Mouse (Mus musculus) hindbrain, embryonic 13.5 days (tissue): Measurements from ENCODE around the gene Gm20388. TPM values are rescaled to one million over a fixed set of nuclear protein-coding genes. Genes with fewer than 3 reads are reported as not detected.

ENCODE experiments used
- ATAC-seq: fragments of 200-750 bp; cut with Nextera tagmentation; 2 replicates; pipeline ENCODE4 v1.8.0; 2017; ENCODE audit warnings: moderate TSS enrichment; ENCODE audit not compliant: low FRiP score
- H3K27ac ChIP-seq: fragments of 300-500 bp; sonication (generic); 2 replicates; pipeline ENCODE4 v1.5.1; 2015; ENCODE audit warnings: inconsistent platforms, mild to moderate bottlenecking, moderate library complexity
- H3K27me3 ChIP-seq: fragments of 300-500 bp; sonication (generic); 2 replicates; pipeline ENCODE4 v1.6.1; 2015; ENCODE audit warnings: mild to moderate bottlenecking, inconsistent platforms
- H3K36me3 ChIP-seq: fragments of 300-500 bp; sonication (generic); 2 replicates; pipeline ENCODE4 v1.6.1; 2015; ENCODE audit warnings: mild to moderate bottlenecking, inconsistent platforms
- H3K4me1 ChIP-seq: fragments of 300-500 bp; sonication (generic); replicated peaks from 2 replicates; pipeline ENCODE4 v1.6.1; 2015; ENCODE audit warnings: inconsistent platforms
- H3K4me2 ChIP-seq: fragments of 300-500 bp; sonication (generic); 2 replicates; pipeline ENCODE4 v1.6.1; 2015; ENCODE audit warnings: inconsistent platforms, mild to moderate bottlenecking, moderate library complexity
- H3K4me3 ChIP-seq: fragments of 300-500 bp; sonication (generic); 2 replicates; pipeline ENCODE4 v1.5.1; 2015; ENCODE audit warnings: mild to moderate bottlenecking, inconsistent platforms
- H3K9ac ChIP-seq: fragments of 300-500 bp; sonication (generic); 2 replicates; pipeline ENCODE4 v1.6.1; 2015; ENCODE audit warnings: mild to moderate bottlenecking, inconsistent platforms
- H3K9me3 ChIP-seq: fragments of 300-500 bp; sonication (generic); 2 replicates; pipeline ENCODE4 v1.6.1; 2016; ENCODE audit warnings: inconsistent platforms
- WGBS: fragments of 180-500 bp; shearing (Covaris S2); methylation state at CpG from one replicate; pipeline ENCODE4 v1.1.7; 2015; 5-methylcytosine and 5-hydroxymethylcytosine counted together
- polyA plus RNA-seq: library from polyadenylated mRNA; unstranded; fragments of >200 nt; fragmentation: Nextera tagmentation; extraction: Ambion mirVana; gene quantifications from 2 replicates; pipeline ENCODE4 v1.2.1, GENCODE M21; 2015

The Gm20388 gene
- polyA plus RNA-seq, 1 experiment from 2014 or later = 1.9 TPM

DNA sequence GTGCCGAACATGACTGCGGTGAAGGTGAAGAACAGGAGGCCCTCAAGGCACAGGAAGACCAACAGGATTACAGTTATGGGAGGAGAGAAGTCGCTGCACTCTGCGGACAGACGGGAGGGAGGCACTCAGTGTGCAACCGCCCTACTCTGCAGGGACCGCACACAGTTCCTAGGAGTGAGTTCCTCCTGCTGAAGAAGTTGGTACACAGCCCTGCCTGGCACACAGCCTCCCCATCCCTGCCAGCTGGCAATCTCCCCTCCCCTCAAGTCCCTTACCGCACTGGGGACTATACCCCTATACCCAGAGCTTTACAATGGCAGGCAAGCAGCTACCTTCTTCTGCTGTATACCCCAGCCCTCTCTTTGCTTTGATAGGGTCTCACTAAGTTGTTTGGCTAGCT, 172.6 kb downstream of the Gm20388 start:
- ATAC-seq = no peak
- no peaks in the 10 kb centered on the region for H3K4me1 ChIP-seq
- H3K9ac ChIP-seq = no peak overlapping the region
- peaks cover 81% of the 10 kb centered on the region for H3K36me3 ChIP-seq
- H3K27me3 ChIP-seq = no peaks in the 10 kb centered on the region
- no peak overlapping the region for H3K4me3 ChIP-seq
- no peaks in the 10 kb centered on the region for H3K9me3 ChIP-seq
- 95% methylated on average over 8 of the region's 8 CpGs for WGBS
- no peak overlapping the region for H3K27ac ChIP-seq
- no peak overlapping the region for H3K4me2 ChIP-seq

DNA sequence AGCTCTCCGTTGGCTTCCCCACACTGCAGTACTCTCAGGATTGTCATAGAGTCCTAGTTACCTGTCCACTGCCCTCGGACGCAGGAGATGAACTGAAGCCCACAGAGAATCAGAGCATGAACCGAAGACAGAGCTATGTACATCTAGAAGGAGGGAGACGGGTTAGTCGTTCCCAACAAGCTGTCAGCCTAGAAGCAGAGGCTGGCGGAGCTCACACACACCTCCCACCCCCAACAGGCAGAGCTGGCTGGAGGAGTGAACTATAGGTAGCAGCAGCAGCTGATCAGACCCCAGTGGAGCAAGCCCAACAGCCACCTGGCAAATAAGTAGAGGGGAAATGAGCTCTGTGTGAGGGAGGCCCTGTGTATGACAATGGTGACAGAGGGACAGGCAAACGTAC, 174.1 kb downstream of the Gm20388 start:
- no peak for ATAC-seq
- no peaks in the 10 kb centered on the region for H3K9me3 ChIP-seq
- H3K27ac ChIP-seq = no peak overlapping the region
- WGBS = 93% methylated on average over 8 of the region's 8 CpGs
- no peaks in the 10 kb centered on the region for H3K27me3 ChIP-seq
- no peak overlapping the region for H3K9ac ChIP-seq
- no peak overlapping the region for H3K4me3 ChIP-seq
- H3K4me1 ChIP-seq = no peaks in the 10 kb centered on the region
- peaks cover 88% of the 10 kb centered on the region for H3K36me3 ChIP-seq
- H3K4me2 ChIP-seq = no peak overlapping the region

DNA sequence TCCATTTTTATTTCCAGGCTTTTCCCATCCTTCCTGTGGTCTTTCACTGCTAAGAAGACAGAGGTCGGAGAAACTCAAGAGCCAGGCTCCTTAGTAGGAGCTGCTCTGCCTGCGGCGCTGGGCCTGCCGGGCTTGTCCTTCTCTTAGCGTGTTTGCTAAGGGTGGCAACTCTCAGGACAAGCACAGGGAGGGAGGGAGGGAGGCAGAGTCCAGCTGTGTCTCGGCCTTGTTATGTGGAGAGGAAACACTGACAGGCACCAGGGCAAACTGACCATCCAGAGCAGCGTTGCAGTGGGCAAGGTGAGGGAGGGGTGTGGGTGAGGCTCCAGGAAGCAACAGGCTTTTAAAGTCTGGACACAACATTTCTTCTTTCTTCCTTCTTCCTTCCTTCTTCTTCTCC, 178.9 kb downstream of the Gm20388 start:
- WGBS = 88% methylated on average over 7 of the region's 7 CpGs
- Histone ChIP-seq H3K27ac (no peak overlapping the region), H3K36me3 (peaks cover 86% of the 10 kb centered on the region), H3K9me3 (no peaks in the 10 kb centered on the region), H3K4me3 (no peak overlapping the region), H3K9ac (no peak overlapping the region), H3K4me1 (0 out of 2 replicates have a peak, but pooled peaks cover 4% of the 10 kb centered on the region), H3K27me3 (no peaks in the 10 kb centered on the region), H3K4me2 (no peak overlapping the region)
- ATAC-seq = no peak

DNA sequence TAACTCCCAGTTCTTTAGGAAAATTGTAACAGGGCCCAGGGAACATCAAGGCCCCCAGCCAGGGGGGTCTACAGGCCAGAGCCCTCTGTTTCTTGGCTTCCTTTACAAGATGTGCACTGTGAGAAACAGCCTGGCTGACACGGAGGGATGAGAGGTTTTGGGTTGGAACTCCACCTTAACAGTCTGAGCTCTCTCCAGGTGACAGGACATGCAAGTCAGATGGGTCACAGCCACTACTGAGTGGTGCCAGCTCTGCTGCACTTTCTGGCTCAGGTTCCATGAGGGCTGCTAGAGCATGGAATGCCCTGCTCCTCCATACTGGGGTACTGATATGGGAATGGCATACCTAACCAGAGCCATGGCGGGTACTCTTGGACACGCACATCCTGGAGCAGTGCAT, 180.4 kb downstream of the Gm20388 start:
- Histone ChIP-seq H3K36me3 (peaks cover 74% of the 10 kb centered on the region), H3K27me3 (no peaks in the 10 kb centered on the region), H3K27ac (no peak overlapping the region), H3K9me3 (no peaks in the 10 kb centered on the region), H3K9ac (no peak overlapping the region), H3K4me2 (no peak overlapping the region), H3K4me1 (0 out of 2 replicates have a peak, but pooled peaks cover 5% of the 10 kb centered on the region), H3K4me3 (no peak overlapping the region)
- 93% methylated on average over 3 of the region's 3 CpGs for WGBS
- ATAC-seq = no peak

GRCm38 (mm10) chr8:120093103-120093502, 182.5 kb downstream of the Gm20388 start:
- Histone ChIP-seq H3K4me2 (no peak overlapping the region), H3K4me3 (no peak overlapping the region), H3K4me1 (0 out of 2 replicates have a peak, but pooled peaks cover 5% of the 10 kb centered on the region), H3K27me3 (no peaks in the 10 kb centered on the region), H3K9ac (no peak overlapping the region), H3K27ac (no peak overlapping the region), H3K9me3 (no peaks in the 10 kb centered on the region), H3K36me3 (peaks cover 54% of the 10 kb centered on the region)
- WGBS = 89% methylated on average over 3 of the region's 3 CpGs
- no peak for ATAC-seq

- Histone ChIP-seq H3K9ac (peak overlapping the region; percentile 13; the same call in 1 of the 2 replicates), H3K36me3 (peaks cover 44% of the 10 kb centered on the region), H3K4me1 (peaks cover 18% of the 10 kb centered on the region), H3K27me3 (no peaks in the 10 kb centered on the region), H3K4me2 (no peak overlapping the region), H3K9me3 (no peaks in the 10 kb centered on the region), H3K27ac (no peak overlapping the region), H3K4me3 (no peak overlapping the region)
- WGBS = 92% methylated on average over 10 of the region's 10 CpGs
- ATAC-seq = no peak
Observed at GRCm38 (mm10) chr8:120094801-120095200, 184.2 kb downstream of the Gm20388 start.

- peaks cover 29% of the 10 kb centered on the region for H3K36me3 ChIP-seq
- no peak overlapping the region for H3K9ac ChIP-seq
- ATAC-seq = no peak
- WGBS = 77% methylated on average over 2 of the region's 2 CpGs
- H3K4me3 ChIP-seq = no peak overlapping the region
- H3K27ac ChIP-seq = no peak overlapping the region
- no peaks in the 10 kb centered on the region for H3K27me3 ChIP-seq
- H3K9me3 ChIP-seq = no peaks in the 10 kb centered on the region
- H3K4me2 ChIP-seq = no peak overlapping the region
- peaks cover 27% of the 10 kb centered on the region for H3K4me1 ChIP-seq
Observed at GRCm38 (mm10) chr8:120096486-120096885, 185.8 kb downstream of the Gm20388 start.

DNA sequence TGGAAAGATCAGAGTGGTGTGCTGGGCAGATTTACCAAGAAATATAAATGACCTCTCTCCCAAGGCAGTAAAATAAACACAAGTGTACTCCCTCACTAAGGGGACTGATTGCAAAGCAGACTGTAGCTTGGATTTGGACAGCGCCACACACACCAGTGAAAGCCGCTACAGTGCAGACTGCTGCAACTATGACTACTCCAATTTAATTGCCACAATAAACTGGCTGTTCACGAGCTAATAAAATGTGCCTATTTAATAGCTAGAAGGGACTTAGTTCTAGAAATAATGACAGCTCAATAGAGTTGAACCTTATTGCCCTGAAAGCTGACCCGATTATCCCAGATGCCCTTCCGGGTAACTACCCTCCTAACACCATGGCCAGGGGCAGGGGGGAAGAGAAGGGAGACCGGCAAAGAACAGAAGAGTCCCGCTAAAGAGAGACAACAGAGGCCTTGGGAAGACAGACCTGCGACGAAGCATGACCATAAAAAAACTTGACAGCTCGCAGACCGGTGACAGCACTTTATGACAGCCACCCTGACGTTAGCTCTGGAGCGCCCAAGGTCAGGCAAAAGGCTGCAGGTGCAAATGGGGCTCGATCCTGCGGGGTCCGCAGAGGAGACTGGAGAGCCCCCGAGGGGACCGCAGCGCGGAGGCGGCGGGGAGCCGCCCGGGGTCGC, 189.9 kb downstream of the Gm20388 start:
- ATAC-seq = 0 out of 2 replicates have a peak, but pooled peaks have one; percentile 21

DNA sequence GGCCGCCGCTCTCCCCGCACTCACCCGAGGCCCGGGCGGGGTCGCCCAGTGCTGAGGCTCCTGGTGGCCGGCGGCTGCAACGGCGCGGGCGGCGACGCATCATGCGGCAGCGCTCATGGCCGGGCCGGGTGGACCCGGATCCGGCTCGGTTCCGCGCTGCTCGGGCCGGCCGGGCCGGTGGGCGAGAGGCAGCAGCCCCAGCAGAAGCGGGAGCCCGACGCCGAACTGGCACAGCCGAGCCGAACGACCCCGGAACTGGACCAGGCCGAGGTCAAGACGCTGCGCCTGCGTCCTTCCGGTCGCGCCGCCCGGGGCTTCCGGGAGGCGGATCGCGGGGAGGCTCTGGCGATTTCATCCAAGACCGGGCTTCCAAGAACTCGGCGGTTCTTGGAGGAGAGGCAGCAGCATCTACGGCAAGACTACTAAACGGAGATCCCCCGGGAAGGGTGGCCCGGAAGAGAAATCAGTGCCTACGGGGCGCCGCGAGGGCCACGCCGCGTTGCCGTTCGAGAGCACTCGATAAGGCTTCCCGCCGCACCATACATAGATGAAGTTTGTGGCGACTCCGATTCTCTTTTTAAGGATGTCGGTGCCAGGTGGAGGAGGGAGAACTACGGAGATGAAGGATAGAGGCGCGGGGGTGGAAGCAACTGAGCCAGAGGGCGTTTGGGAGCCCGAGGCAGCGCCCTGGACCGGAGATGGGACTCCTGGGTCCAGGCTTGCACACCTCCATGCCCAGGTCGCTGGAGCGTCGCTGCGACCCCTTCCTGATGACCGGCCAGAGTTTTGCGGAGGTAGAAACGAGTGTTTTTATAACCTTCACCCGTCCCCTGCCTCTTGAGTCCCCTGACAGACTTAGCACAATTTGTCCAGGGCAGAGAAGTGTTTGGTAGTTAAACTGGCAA, 190.7 kb downstream of the Gm20388 start, which contains the start of gene Zdhhc7:
TSS of gene Zdhhc7 (minus strand) at position 415 of the 905 bp plus-strand sequence.
- WGBS = 0% methylated on average over 86 of the region's 88 CpGs

More for the DNA sequence above, 189.9 kb downstream of the Gm20388 start:
- H3K9me3 ChIP-seq = no peaks in the 10 kb centered on the region
- H3K36me3 ChIP-seq = peaks cover 2% of the 10 kb centered on the region; the same call in 1 of the 2 replicates
- no peaks in the 10 kb centered on the region for H3K27me3 ChIP-seq
- H3K27ac ChIP-seq = peak overlapping the region; percentile 94
- WGBS = 8% methylated on average over 25 of the region's 25 CpGs
- peak overlapping the region; percentile 94 for H3K4me2 ChIP-seq
- peak overlapping the region; percentile 97 for H3K4me3 ChIP-seq
- peak overlapping the region; percentile 96 for H3K9ac ChIP-seq
- peaks cover 47% of the 10 kb centered on the region for H3K4me1 ChIP-seq

GRCm38 (mm10) chr8:120103916-120104315, 193.3 kb downstream of the Gm20388 start:
- no peaks in the 10 kb centered on the region for H3K9me3 ChIP-seq
- H3K27ac ChIP-seq = no peak overlapping the region
- peaks cover 43% of the 10 kb centered on the region for H3K4me1 ChIP-seq
- H3K4me3 ChIP-seq = no peak overlapping the region
- H3K36me3 ChIP-seq = peaks cover 5% of the 10 kb centered on the region
- H3K9ac ChIP-seq = no peak overlapping the region
- H3K4me2 ChIP-seq = no peak overlapping the region
- 90% methylated on average over 9 of the region's 9 CpGs for WGBS
- no peak for ATAC-seq
- no peaks in the 10 kb centered on the region for H3K27me3 ChIP-seq

More for the DNA sequence above, 190.7 kb downstream of the Gm20388 start, which contains the start of gene Zdhhc7:
- peak within 1 kb of the TSS; percentile 96 for H3K9ac ChIP-seq
- peak; percentile 86 for ATAC-seq
- peak within 1 kb of the TSS; percentile 94 for H3K27ac ChIP-seq
- H3K4me3 ChIP-seq = peak within 1 kb of the TSS; percentile 97
- H3K4me1 ChIP-seq = peaks cover 47% of the 10 kb centered on the region
- no peaks in the 10 kb centered on the region for H3K9me3 ChIP-seq
- peaks cover 2% of the 10 kb centered on the region; the same call in 1 of the 2 replicates for H3K36me3 ChIP-seq
- peak within 1 kb of the TSS; percentile 94 for H3K4me2 ChIP-seq
- H3K27me3 ChIP-seq = no peaks in the 10 kb centered on the region

GRCm38 (mm10) chr8:120104721-120105272, 194.2 kb downstream of the Gm20388 start:
- H3K27ac ChIP-seq = no peak overlapping the region; the same call in 1 of the 2 replicates
- WGBS = 70% methylated on average over 9 of the region's 9 CpGs
- peaks cover 5% of the 10 kb centered on the region for H3K36me3 ChIP-seq
- no peaks in the 10 kb centered on the region; the same call in 1 of the 2 replicates for H3K27me3 ChIP-seq
- peaks cover 35% of the 10 kb centered on the region for H3K4me1 ChIP-seq
- no peak overlapping the region for H3K4me2 ChIP-seq
- H3K9me3 ChIP-seq = no peaks in the 10 kb centered on the region
- no peak overlapping the region for H3K9ac ChIP-seq
- ATAC-seq = no peak
- H3K4me3 ChIP-seq = no peak overlapping the region

DNA sequence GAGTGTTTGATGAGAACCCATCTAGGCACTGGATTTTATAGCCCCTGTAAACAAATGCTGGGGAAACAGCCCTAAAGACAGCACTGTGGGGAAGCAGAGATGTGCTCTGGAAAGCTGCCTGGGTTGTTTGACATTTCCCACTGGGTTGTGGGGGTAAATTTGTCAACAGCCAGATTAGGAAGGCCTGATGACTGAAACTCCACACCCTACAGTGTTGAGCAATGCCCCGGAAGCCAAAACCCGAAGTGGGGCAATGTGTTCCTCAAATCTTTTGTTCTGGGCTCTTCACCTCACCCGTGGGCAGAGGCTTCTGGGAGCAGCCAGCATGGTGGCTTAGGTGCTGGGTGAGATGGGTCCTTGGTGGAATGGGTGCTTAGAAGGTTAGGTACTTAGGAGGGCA, 198.5 kb downstream of the Gm20388 start:
- H3K4me1 ChIP-seq = peaks cover 12% of the 10 kb centered on the region
- H3K36me3 ChIP-seq = peaks cover 5% of the 10 kb centered on the region
- ATAC-seq = no peak
- H3K27ac ChIP-seq = no peak overlapping the region
- H3K9ac ChIP-seq = no peak overlapping the region
- WGBS = 70% methylated on average over 3 of the region's 3 CpGs
- H3K4me2 ChIP-seq = no peak overlapping the region
- no peak overlapping the region for H3K4me3 ChIP-seq
- no peaks in the 10 kb centered on the region for H3K9me3 ChIP-seq
- no peaks in the 10 kb centered on the region; the same call in 1 of the 2 replicates for H3K27me3 ChIP-seq
